Mouse (Mus musculus) cerebral cortex, adult 2 months (tissue): ENCODE results near the gene Mcrs1.

Experiments used
- whole genome bisulfite sequencing: fragments of 180-500 bp; shearing (Covaris S2); methylation state at CpG from one replicate; pipeline ENCODE4 v1.1.7; 2018; 5-methylcytosine and 5-hydroxymethylcytosine counted together

Mcrs1 gene

DNA sequence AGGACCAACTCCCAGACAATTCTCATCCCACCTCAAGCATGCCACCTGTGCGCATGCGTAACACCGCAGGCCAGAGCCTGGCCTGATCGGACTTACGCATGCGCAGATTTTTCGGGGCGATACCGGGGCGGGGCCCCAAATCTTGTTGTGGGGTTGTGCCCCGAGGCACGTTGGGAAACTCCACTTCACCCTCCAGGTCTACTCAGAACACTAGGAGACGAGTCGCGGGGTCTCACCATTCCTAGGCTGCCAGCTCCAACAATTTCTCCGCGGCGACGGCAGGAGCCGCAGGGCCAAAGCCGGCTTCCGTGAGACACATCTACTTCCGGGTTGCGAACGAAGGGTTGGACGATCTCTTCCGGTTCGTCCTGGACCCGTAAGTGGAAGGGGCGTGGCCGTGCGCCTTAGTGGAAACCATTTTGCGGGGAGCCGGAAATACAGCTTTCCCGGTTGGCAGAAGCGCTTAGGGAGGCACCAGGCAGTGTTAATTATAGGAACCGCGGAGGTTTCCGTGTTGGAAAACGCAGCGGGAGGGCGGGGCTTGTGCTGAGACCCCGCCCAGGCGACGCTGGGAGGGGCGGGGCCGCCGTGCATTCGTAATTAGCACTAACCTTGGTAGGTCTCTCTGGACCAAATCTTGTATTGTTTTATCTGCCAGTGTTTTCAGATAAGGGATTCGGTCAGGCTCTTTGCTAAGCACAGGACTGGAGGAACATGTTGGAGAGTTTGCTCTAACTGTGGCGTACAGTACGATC is at the start of gene Mcrs1:
TSS of gene Mcrs1 (minus strand) at position 336 of the 755 bp plus-strand sequence.
- WGBS: under 1% methylated on average over 52 of the region's 52 CpGs

DNA sequence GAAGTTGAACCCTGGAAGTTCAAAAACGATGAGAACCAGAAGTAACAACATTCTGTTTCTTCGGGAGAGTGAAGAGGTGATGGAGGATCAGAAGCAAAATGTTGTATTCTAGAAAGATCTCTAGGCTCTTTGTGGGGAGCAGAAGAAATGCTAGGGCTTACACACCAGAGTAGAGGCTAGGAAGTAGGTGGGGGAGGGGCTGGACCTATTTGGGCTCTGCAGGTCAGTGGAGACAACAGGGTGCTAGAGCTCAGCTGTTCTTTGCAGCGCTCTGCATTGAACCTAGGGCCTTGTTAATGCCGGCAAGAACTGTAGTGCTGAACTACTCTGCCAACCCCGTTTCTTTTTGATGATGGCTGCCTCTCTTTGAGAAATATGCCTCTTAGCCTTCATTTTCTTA is 44.5 kb upstream of the Mcrs1 start:
- WGBS: 37% methylated on average over 5 of the region's 5 CpGs

DNA sequence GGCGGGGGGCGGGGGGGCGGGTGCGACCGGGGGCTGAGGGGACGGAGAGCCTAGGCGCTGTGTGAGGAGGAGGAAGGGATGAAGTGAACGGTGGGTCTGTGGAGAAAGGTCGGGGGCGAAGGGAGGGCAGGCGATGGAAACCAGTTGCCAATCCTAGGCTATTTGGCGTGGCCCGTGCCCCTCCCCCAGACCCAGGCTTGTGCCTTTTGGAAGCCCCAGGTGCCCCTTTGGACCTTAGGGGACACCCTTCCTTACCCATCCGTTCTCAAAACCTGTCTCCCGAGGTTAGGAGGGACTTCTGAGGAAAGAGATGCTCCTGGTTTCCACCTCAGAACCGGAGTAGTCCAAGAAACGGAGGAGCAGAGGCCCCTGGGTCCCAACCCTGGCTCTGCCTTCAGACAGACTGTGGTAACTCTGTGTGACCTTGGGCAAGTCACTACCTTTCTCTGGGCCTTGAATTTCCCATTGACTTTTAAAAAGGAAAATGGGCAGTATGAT is 43.8 kb upstream of the Mcrs1 start, which contains the start of gene Fam186b:
TSS of gene Fam186b (minus strand) at position 405 of the 498 bp plus-strand sequence.
- WGBS: 2% methylated on average over 14 of the region's 17 CpGs

- under 1% methylated on average over 51 of the region's 64 CpGs for WGBS
These were observed 43.1 kb upstream of the Mcrs1 start, which contains the start of gene Prpf40b for GRCm38 (mm10) chr15:99294813-99295374. Gene Prpf40b (plus strand): TSS chr15:99295087.

- WGBS: 11% methylated on average over 16 of the region's 16 CpGs
These were observed 42.5 kb upstream of the Mcrs1 start for GRCm38 (mm10) chr15:99294287-99294686.

DNA sequence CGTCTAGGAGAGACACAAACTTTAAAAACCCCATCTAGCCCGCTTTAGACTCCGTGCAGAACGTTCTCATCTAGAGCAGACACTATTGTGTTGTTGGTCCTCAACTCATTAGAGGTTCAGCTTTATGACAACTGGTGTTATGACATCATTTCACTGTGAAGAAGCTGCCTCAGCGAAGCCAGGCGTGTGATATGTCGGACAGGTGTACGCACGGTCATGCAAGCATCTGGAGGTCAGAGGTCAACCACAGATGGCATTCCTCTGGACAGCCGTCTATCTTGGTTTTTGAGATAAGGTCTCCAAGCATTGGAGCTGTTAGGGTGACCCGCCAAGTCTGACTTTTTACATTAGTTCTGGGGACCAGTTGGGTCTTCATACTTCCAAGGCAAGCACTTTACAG is 38.8 kb upstream of the Mcrs1 start:
- 93% methylated on average over 11 of the region's 11 CpGs for WGBS

- 82% methylated on average over 8 of the region's 8 CpGs for WGBS
These were observed 33.4 kb upstream of the Mcrs1 start for GRCm38 (mm10) chr15:99285189-99285535.

DNA sequence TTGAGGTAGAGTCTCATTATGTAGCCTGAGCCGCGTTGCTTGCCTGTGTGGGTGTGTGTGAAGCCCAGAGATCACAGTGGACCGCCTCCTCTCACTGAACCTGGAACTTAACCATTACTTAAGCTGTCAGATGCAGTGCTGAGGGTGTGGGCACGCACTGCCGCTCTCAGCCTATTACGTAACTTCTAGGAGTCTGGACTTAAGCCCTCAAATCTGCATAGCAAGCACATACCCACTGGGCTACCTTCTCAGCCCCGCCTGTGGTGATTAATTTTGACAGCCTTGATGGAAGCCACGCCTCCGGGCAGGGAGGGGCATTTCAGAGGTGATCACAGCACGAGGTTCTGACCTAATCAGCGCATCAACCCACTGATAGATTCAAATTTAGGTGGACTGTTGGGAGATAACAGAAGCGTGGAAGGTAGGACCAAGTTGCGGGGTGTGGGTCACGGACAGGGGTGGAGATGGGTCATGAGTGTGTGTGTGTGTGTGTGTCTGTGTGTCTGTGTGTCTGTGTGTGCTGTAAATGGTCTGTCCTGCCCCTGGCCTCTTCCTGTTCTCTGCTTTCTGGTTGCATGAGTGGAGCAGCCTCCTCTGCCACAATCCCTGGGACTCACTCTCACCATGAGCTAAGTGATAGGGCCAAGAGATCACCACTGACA is 32.9 kb upstream of the Mcrs1 start:
- 57% methylated on average over 14 of the region's 14 CpGs for WGBS

DNA sequence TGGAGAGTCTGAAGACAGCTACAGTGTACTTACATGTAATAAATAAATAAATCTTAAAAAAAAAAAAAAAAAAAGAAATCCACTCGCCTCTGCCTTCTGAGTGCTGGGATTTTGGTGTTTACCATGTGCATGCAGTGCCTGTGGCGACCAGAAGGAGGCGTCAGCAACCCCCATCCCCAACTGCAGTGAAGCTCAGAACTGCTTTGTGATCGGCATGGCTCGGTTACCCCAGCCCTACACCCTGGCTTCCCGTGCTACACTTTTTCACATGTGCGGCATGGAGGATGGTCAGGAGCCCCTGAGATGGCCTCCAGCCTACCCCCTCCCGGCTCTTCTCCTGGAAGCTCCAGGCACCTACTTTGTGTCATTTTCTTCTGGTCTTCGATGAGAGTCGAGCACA is 31.7 kb upstream of the Mcrs1 start:
- 74% methylated on average over 10 of the region's 10 CpGs for WGBS

GRCm38 (mm10) chr15:99278271-99278670 is 26.5 kb upstream of the Mcrs1 start:
- 60% methylated on average over 7 of the region's 7 CpGs for WGBS

DNA sequence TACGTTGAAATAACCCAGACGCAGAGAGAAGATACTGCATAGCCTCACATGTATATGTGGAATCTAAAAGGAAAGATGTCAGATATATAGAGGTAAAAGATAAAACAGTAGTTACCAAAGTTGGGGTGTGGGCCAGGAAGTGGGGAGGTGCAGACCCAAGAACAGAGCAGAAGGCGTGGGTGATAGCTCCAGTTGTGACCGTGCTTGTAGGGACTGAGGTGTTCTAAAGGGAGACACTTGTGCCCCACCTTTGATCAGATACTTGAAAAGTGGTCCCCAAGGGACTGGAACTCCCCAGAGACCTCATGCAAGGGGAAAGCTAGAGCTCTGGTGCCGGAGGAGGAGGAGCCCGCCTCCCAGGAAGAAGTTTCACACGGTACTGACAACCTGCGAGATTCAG is 24.3 kb upstream of the Mcrs1 start:
- 91% methylated on average over 8 of the region's 8 CpGs for WGBS

DNA sequence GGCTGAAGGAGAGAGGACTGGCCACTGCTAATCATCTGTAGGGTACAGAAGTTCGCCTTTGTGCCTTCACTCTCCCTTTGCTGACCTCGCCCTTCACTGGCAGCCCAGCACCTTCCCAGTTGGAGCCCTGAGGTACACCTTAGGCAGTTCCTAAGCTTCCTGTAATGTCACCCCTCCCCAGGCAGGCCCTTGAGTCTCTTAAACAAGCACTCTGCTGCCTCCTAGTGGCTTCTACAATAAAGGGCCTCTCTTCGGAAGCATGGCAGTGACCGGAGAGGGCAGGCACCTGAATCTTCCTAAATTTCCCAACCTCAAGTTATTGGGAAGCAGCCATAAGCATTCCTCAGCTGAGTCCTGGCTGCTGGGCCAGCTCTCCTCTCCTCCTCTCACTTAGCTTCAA is 13.9 kb upstream of the Mcrs1 start:
- WGBS: 31% methylated on average over 4 of the region's 4 CpGs

- WGBS: 87% methylated on average over 2 of the region's 2 CpGs
These were observed 12.6 kb upstream of the Mcrs1 start for GRCm38 (mm10) chr15:99264363-99264762.

- WGBS: 33% methylated on average over 10 of the region's 10 CpGs
These were observed 10.9 kb upstream of the Mcrs1 start for GRCm38 (mm10) chr15:99262702-99263101.

- WGBS: 3% methylated on average over 6 of the region's 10 CpGs
These were observed 8.0 kb upstream of the Mcrs1 start for GRCm38 (mm10) chr15:99259730-99260252.

DNA sequence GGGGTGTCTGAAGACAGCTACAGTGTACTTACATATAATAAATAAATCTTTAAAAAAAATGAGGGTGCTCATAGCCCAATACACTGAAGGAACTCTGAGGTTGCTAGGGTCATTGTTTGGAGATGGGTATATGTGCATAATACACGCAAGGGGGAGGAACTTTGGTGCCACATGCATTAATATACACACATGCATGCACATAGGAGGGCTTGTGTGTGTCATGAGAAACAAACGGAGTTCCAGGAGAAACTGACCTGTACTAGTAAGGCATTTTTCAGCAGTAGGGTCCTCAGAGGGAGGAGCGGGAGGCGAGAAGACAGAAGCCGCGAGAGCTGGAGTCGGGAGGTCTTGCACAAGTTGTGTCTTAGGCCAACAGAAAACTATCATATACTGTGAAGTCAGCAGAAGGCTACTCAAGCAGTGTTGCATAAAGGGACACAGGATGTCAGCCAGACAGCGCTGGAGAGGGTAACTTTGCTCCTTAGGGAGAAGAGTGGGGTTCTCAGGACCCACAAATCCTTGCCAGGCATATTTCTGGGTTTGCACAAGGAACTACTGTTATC is 7.5 kb upstream of the Mcrs1 start:
- WGBS: 63% methylated on average over 8 of the region's 8 CpGs

GRCm38 (mm10) chr15:99255241-99255749 is 3.5 kb upstream of the Mcrs1 start:
- WGBS: 89% methylated on average over 6 of the region's 6 CpGs

- WGBS: 86% methylated on average over 2 of the region's 2 CpGs
These were observed 2.8 kb upstream of the Mcrs1 start for GRCm38 (mm10) chr15:99254477-99255005.

GRCm38 (mm10) chr15:99253772-99254171 is 2.0 kb upstream of the Mcrs1 start:
- WGBS: 97% methylated on average over 6 of the region's 6 CpGs

- 46% methylated on average over 2 of the region's 2 CpGs for WGBS
These were observed 1.4 kb upstream of the Mcrs1 start for GRCm38 (mm10) chr15:99253175-99253479.

- WGBS: 3% methylated on average over 22 of the region's 22 CpGs
These were observed 817 bp upstream of the Mcrs1 start for GRCm38 (mm10) chr15:99252381-99253174.
